Mouse (Mus musculus) intestine, embryonic 16.5 days (tissue): ENCODE results near the gene Cerkl. TPM values are rescaled to one million over a fixed set of nuclear protein-coding genes. Genes with fewer than 3 reads are reported as not detected.

Source experiments
- ATAC-seq: fragments of 200-750 bp; cut with Nextera tagmentation; 2 replicates; pipeline ENCODE4 v1.8.0; 2017; ENCODE audit warnings: moderate TSS enrichment, moderate library complexity
- H3K27ac ChIP-seq: fragments of 300-500 bp; sonication (generic); 2 replicates; pipeline ENCODE4 v1.5.1; 2014; ENCODE audit warnings: mild to moderate bottlenecking, low read length
- H3K27me3 ChIP-seq: fragments of 300-500 bp; sonication (generic); replicated peaks from 2 replicates; pipeline ENCODE4 v1.6.1; 2014; ENCODE audit warnings: low read length, control low read depth, mixed read lengths; ENCODE audit not compliant: control insufficient read depth, insufficient read depth
- H3K36me3 ChIP-seq: fragments of 300-500 bp; sonication (generic); 2 replicates; pipeline ENCODE4 v1.6.1; 2014; ENCODE audit warnings: low read length, control low read depth; ENCODE audit not compliant: control insufficient read depth, insufficient read depth
- H3K4me1 ChIP-seq: fragments of 300-500 bp; sonication (generic); 2 replicates; pipeline ENCODE4 v1.6.1; 2014; ENCODE audit warnings: low read length, control low read depth, mixed read lengths; ENCODE audit not compliant: control insufficient read depth, insufficient read depth
- H3K4me2 ChIP-seq: fragments of 300-500 bp; sonication (generic); 2 replicates; pipeline ENCODE4 v1.6.1; 2014; ENCODE audit warnings: low read depth, low read length, control low read depth
- H3K4me3 ChIP-seq: fragments of 300-500 bp; sonication (generic); 2 replicates; pipeline ENCODE4 v1.5.1; 2014; ENCODE audit warnings: mild to moderate bottlenecking, low read length
- H3K9ac ChIP-seq: fragments of 300-500 bp; sonication (generic); 2 replicates; pipeline ENCODE4 v1.6.1; 2014; ENCODE audit warnings: low read depth, low read length
- H3K9me3 ChIP-seq: fragments of 300-500 bp; sonication (generic); 2 replicates; pipeline ENCODE4 v1.6.1; 2016; ENCODE audit warnings: low read length, control low read depth; ENCODE audit not compliant: control insufficient read depth
- WGBS: fragments of 180-500 bp; shearing (Covaris S2); extraction: QIAGEN DNeasy Blood & Tissue Kit; methylation state at CpG from one replicate; pipeline ENCODE4 v1.1.7; 2014; 5-methylcytosine and 5-hydroxymethylcytosine counted together
- polyA plus RNA-seq: library from polyadenylated mRNA; unstranded; fragments of >200 nt; fragmentation: Nextera tagmentation; extraction: Ambion mirVana; gene quantifications from 2 replicates; pipeline ENCODE4 v1.2.1, GENCODE M21; 2015

Gene Cerkl
- polyA plus RNA-seq, result 0.94 and 1.1 TPM in 2 replicates

- H3K4me2 ChIP-seq, result peak within 1 kb of the TSS; percentile 58
- peak within 1 kb of the TSS; percentile 39 for H3K4me3 ChIP-seq
- peaks cover 69% of the 10 kb centered on the region for H3K27me3 ChIP-seq
- H3K9me3 ChIP-seq, result no peaks in the 10 kb centered on the region
- H3K4me1 ChIP-seq, result peaks cover 6% of the 10 kb centered on the region; the same call in 1 of the 2 replicates
- no peak within 1 kb of the TSS for H3K27ac ChIP-seq
- under 1% methylated on average over 41 of the region's 42 CpGs for WGBS
- no peak within 1 kb of the TSS for H3K9ac ChIP-seq
- H3K36me3 ChIP-seq, result no peaks in the 10 kb centered on the region
- ATAC-seq, result peak; percentile 66
Observed at GRCm38 (mm10) chr2:79456575-79457349, at the start of gene Cerkl, which contains the start of gene Neurod1. Cerkl (minus strand) TSS chr2:79456785. Neurod1 (minus strand) TSS chr2:79456751.

DNA sequence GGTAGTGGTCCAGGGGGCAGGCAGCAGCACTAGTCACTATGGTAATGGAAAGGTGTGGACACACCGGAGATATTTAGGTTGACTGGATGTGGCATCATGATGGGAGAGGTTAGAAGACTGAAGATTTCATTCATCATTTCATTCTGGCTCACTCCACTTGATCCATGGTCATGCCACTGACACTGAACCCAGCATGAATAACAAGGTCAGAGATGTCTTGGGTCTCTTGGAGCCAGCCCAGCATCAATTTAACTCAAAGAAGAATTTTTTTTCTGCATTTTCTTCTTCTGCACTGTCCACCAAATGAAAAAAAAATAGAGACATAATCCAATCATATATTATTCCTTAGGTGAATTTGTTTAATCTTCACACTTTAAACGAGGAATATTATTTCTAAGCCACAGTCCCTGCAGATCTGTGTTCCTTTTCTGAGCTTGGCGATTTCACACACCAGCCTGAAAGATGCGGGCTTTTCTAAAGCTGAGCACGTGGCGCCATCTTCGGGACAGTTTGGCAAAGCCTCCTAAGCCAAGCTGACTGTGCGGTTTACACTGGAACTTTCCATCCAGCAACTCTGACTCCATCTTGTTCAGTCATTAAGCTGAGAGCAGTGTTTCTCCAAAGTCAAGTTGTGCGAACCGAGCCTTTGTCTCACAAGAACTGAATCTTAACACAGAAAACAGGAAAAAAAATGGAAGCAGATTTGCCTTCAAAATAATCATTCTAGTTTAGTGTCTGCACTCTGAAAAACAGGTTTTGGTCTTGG lies 42.6 kb upstream of the Cerkl start:
- peak; percentile 63; the same call in 1 of the 2 replicates for ATAC-seq
- 25% methylated on average over 10 of the region's 10 CpGs for WGBS
- H3K4me1 ChIP-seq, result no peaks in the 10 kb centered on the region
- H3K9me3 ChIP-seq, result no peaks in the 10 kb centered on the region
- no peak overlapping the region for H3K4me2 ChIP-seq
- no peaks in the 10 kb centered on the region for H3K27me3 ChIP-seq
- H3K4me3 ChIP-seq, result no peak overlapping the region
- no peak overlapping the region for H3K9ac ChIP-seq
- H3K36me3 ChIP-seq, result no peaks in the 10 kb centered on the region
- H3K27ac ChIP-seq, result no peak overlapping the region

DNA sequence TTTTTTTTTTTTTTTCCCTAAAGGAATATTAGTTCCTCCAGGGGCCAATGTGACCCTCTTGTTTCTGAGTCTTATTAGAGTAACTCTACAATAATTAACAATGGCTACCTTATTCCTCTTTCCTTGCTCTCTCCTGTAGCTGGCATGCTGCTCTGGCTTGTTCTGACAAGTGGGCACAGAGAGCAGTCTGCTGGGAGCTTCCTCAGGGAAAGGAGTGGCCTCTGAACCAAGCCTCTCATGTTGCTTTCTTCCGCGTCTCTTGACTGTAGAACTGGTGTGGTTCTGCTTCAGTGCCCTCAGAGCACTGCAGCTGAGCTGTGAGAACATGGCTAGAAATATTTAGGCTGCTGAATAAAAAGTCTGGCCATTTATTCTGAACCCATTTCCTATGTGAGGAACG lies 28.5 kb upstream of the Cerkl start:
- ATAC-seq, result no peak

GRCm38 (mm10) chr2:79482511-79482910 lies 25.9 kb upstream of the Cerkl start:
- H3K9me3 ChIP-seq, result no peaks in the 10 kb centered on the region
- H3K27me3 ChIP-seq, result no peaks in the 10 kb centered on the region
- ATAC-seq, result no peak
- no peak overlapping the region for H3K27ac ChIP-seq
- H3K9ac ChIP-seq, result no peak overlapping the region
- H3K4me2 ChIP-seq, result no peak overlapping the region
- H3K4me1 ChIP-seq, result no peaks in the 10 kb centered on the region
- H3K4me3 ChIP-seq, result no peak overlapping the region
- 86% methylated on average over 2 of the region's 2 CpGs for WGBS
- H3K36me3 ChIP-seq, result no peaks in the 10 kb centered on the region

More for the DNA sequence above, 28.5 kb upstream of the Cerkl start:
- no peak overlapping the region for H3K4me3 ChIP-seq
- WGBS, result 70% methylated on average over 3 of the region's 3 CpGs
- no peaks in the 10 kb centered on the region for H3K27me3 ChIP-seq
- H3K4me1 ChIP-seq, result no peaks in the 10 kb centered on the region
- no peaks in the 10 kb centered on the region for H3K9me3 ChIP-seq
- H3K9ac ChIP-seq, result no peak overlapping the region
- H3K4me2 ChIP-seq, result no peak overlapping the region
- H3K27ac ChIP-seq, result no peak overlapping the region
- no peaks in the 10 kb centered on the region for H3K36me3 ChIP-seq

DNA sequence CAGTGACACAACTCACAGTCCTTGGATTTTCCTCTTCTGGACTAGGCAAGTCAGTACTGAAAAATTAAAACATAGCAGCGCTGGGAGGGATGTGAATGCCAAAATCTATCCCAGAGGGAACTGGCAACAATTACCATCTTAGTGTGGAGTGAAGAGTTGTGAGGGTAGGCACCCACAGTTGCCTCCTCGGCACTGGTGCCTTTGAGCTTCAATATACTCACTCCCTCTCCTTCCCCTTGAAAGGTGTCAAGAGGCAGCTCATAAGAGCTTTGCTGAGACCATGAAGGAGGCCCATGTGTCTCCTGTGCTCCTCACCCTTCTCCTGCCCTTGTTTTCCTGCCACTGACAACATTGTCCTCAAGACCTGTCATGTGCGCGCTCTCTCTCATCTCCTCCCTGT lies 5.8 kb upstream of the Cerkl start:
- no peaks in the 10 kb centered on the region for H3K9me3 ChIP-seq
- no peak overlapping the region for H3K9ac ChIP-seq
- no peak overlapping the region for H3K4me3 ChIP-seq
- WGBS, result 77% methylated on average over 4 of the region's 4 CpGs
- ATAC-seq, result no peak
- H3K4me2 ChIP-seq, result no peak overlapping the region
- H3K27ac ChIP-seq, result no peak overlapping the region
- H3K36me3 ChIP-seq, result no peaks in the 10 kb centered on the region
- no peaks in the 10 kb centered on the region for H3K4me1 ChIP-seq
- peaks cover 34% of the 10 kb centered on the region for H3K27me3 ChIP-seq

DNA sequence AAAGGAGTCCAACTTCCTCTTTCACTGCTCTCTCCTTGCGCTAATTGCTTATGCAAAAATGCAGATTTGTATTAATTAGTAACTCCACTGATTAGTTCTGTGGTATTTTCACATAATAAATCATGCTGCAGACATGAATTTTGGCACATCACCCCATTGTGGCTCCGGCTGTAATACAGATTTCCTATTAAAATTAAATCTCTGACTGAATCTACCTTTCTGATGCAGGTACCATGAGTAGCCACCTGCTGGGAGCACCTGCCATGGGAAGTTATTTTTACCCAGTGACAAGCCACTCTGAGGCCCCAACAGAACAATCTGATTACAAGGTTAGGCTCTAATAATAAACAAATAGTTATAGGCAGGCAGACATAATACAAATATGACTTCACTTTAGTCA lies 5.3 kb upstream of the Cerkl start:
- Histone ChIP-seq H3K27ac (no peak overlapping the region), H3K36me3 (no peaks in the 10 kb centered on the region), H3K4me3 (no peak overlapping the region), H3K9ac (no peak overlapping the region), H3K4me2 (no peak overlapping the region), H3K4me1 (no peaks in the 10 kb centered on the region), H3K9me3 (no peaks in the 10 kb centered on the region), H3K27me3 (peaks cover 39% of the 10 kb centered on the region)
- WGBS, result 79% methylated on average over 2 of the region's 2 CpGs
- no peak for ATAC-seq

GRCm38 (mm10) chr2:79460586-79460985 lies 4.0 kb upstream of the Cerkl start:
- H3K4me2 ChIP-seq, result no peak overlapping the region
- no peak for ATAC-seq

DNA sequence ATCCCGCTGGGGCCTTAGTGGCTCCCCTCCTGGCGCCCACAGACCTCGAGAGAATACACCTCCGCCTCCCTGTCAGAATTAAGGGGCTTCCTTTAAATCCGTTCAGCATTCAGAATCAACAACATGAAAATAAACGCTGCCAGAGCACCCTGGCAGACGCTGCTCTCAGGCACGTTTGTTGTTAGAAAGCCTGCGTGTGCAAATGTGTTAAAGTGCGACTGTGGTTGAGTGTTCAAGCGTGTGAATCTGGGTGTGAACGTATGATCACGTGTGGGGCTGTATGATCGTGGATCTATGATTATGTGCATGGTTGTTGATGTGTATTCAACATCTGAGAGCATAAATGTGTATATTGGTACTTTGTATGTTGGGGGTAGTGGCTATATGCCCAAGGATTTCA lies 3.5 kb upstream of the Cerkl start:
- H3K27me3 ChIP-seq, result peaks cover 57% of the 10 kb centered on the region
- H3K36me3 ChIP-seq, result no peaks in the 10 kb centered on the region
- no peak overlapping the region for H3K27ac ChIP-seq
- 10% methylated on average over 14 of the region's 14 CpGs for WGBS
- H3K4me1 ChIP-seq, result peaks cover 6% of the 10 kb centered on the region; the same call in 1 of the 2 replicates
- no peaks in the 10 kb centered on the region for H3K9me3 ChIP-seq
- H3K4me2 ChIP-seq, result no peak overlapping the region
- no peak overlapping the region for H3K9ac ChIP-seq
- no peak for ATAC-seq
- no peak overlapping the region for H3K4me3 ChIP-seq

More at GRCm38 (mm10) chr2:79460586-79460985, 4.0 kb upstream of the Cerkl start:
- Histone ChIP-seq H3K9me3 (no peaks in the 10 kb centered on the region), H3K27ac (no peak overlapping the region), H3K9ac (no peak overlapping the region), H3K4me1 (peaks cover 6% of the 10 kb centered on the region; the same call in 1 of the 2 replicates), H3K4me3 (no peak overlapping the region), H3K27me3 (peaks cover 52% of the 10 kb centered on the region), H3K36me3 (no peaks in the 10 kb centered on the region)
- 5% methylated on average over 2 of the region's 2 CpGs for WGBS
